Mouse (Mus musculus) mesoderm, embryonic 11.5 days (tissue): ENCODE results near the gene Rps6ka6.

Source experiments
- DNase-seq: peaks from one replicate; pipeline ENCODE4 v3.0.0-alpha.2; 2012; ENCODE audit warnings: low read depth, low spot score

Rps6ka6 gene

GRCm38 (mm10) chrX:111537859-111538258, at the start of gene Rps6ka6:
Rps6ka6 (minus strand) TSS chrX:111537959.
- no peak for DNase-seq

GRCm38 (mm10) chrX:111577044-111577443, 39.3 kb upstream of the Rps6ka6 start:
- DNase-seq, result no peak

DNA sequence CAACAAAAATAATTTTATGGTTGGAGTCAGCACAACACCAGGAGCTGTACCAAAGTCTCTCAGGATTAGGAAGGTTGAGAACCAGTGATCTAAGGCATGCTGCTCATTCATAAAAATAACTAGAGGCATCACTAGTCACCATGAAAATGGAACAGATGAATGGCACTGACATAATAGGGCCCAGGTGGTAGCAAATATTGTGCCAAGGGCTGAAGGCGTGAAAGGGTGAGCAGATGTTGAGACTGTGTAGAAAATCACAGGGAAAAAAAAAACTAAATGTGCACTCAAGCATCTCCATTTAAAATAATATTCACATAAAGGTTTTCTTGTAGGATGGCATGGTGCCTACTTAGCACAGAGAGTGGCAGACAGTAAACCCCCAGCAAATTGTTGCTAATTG, 19.6 kb downstream of the Rps6ka6 start:
- no peak for DNase-seq

- DNase-seq, result no peak
These were observed 74.1 kb downstream of the Rps6ka6 start for GRCm38 (mm10) chrX:111463565-111464093.

GRCm38 (mm10) chrX:111462833-111463564, 74.8 kb downstream of the Rps6ka6 start:
- DNase-seq, result peak; percentile 83

- peak; percentile 24 for DNase-seq
These were observed 75.3 kb downstream of the Rps6ka6 start for GRCm38 (mm10) chrX:111462495-111462832.

DNA sequence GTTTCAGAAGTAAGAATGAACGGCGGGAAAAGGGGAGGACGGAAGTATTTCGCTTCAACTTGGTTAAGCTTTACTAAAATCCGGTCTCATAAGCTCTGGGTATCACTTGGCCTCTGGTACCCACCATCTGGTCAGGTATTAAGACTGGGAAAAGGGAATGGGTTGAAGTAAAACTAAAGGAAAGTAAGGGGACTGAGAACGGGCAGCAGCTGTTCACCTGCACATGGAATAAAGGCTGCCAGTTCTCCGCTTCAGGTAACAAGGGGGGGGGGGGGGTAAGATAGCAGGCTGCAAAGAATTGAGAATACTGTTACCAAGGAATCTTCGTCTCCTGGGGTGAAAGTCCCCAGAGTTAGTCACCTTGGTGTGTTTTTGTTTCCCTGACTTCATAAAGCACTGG, 75.7 kb downstream of the Rps6ka6 start:
- no peak for DNase-seq

- DNase-seq, result peak; percentile 19
These were observed 77.6 kb downstream of the Rps6ka6 start for GRCm38 (mm10) chrX:111460166-111460565.

DNA sequence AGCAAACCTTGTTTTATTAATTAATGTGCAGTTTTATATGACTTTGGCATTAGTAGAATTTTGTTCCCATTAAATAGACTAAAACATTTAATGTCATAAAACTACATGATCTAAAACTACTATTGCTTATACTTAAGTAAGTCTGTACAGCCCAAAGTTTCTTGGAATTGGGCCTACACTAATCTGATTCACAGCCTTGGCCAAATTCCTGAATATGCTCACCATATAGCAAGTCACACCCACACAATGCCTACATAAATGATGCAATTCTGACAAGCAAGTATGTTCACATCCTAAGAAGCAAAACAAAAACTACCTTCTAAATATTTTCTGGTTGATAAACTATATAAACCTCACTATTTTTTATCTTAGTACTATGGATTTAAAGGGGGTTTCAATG, 101.2 kb downstream of the Rps6ka6 start:
- DNase-seq, result no peak

DNA sequence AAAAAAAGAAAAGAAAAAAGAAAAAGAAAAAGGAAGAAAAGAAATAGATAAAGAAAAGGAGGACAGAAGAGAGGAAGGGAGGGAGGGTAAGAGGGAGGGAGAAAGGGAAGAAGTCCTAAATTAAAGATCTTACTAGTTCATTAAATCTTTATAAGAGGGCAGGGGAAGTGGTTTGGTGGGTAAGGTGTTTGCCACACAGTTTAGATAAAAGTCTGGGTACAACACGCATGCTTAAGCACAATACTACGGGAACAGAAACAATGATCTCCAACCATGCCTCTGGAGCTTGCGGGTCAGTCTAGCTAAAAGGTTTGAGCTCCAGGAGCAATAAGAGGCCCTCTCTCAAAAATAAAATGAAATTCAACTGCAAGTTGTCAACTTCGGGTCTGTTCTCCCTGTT, 123.0 kb downstream of the Rps6ka6 start:
- no peak for DNase-seq

- DNase-seq, result no peak
These were observed 132.9 kb downstream of the Rps6ka6 start for GRCm38 (mm10) chrX:111404816-111405215.

DNA sequence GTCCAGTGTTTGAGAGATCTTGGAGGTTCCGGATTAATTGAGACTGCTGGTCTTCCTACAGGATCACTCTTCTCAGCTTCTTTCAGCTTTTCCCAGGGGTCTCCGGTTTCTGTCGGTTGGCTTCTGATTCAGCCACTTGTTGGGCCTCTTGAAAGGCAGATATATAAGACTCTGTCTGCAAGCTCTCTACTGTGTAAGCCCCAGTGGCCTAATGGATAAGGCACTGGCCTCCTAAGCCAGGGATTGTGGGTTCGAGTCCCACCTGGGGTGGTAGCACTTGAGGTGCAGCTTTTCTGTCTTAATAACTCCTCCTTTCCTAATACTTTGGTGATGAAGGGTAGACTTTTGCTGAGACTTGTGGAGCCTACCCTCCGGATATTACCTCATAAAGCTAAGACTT, 160.7 kb downstream of the Rps6ka6 start:
- no peak for DNase-seq

DNA sequence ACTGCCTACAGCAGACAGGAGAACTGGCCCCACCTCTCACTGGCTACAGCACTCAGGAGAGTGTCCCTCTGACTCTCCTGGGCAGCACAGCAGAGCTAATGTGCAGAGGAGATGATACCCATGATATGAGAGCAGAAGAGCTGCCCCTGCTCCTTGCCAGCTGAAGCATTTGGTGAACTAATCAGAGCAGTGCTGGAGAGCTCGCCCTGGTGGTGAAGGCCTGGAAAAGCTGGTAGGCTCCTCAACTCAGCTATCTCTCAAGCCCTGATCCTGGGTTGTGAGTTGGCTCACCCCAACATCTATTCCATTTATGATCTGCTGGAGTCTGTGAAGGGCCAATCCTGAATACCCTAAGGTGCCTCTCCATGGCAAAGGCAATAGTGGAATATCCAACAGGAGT, 163.6 kb downstream of the Rps6ka6 start:
- DNase-seq, result no peak
